Mouse (Mus musculus) liver, embryonic 11.5 days (tissue): Measurements from ENCODE around the gene Mettl24. TPM values are rescaled to one million over a fixed set of nuclear protein-coding genes. Genes with fewer than 3 reads are reported as not detected.

Experiments
- ATAC-seq: fragments of 200-750 bp; cut with Nextera tagmentation; replicated peaks from 2 replicates; pipeline ENCODE4 v1.8.0; 2017; ENCODE audit warnings: moderate number of reproducible peaks, mild to moderate bottlenecking, moderate TSS enrichment, moderate library complexity; ENCODE audit not compliant: low FRiP score
- DNase-seq: peaks from one replicate; pipeline ENCODE4 v3.0.0-alpha.2; 2017; ENCODE audit warnings: low spot score
- H3K27ac ChIP-seq: fragments of 300-500 bp; sonication (generic); 2 replicates; pipeline ENCODE4 v1.5.1; 2014; ENCODE audit warnings: mild to moderate bottlenecking, low read depth, low read length, control low read depth
- H3K27me3 ChIP-seq: fragments of 300-500 bp; sonication (generic); replicated peaks from 2 replicates; pipeline ENCODE4 v1.6.1; 2014; ENCODE audit warnings: low read length, mixed read lengths; ENCODE audit not compliant: control insufficient read depth, insufficient read depth
- H3K36me3 ChIP-seq: fragments of 300-500 bp; sonication (generic); 2 replicates; pipeline ENCODE4 v1.6.1; 2014; ENCODE audit warnings: mild to moderate bottlenecking, low read length, moderate library complexity, mixed read lengths; ENCODE audit not compliant: control insufficient read depth, insufficient read depth
- H3K4me1 ChIP-seq: fragments of 300-500 bp; sonication (generic); replicated peaks from 2 replicates; pipeline ENCODE4 v1.6.1; 2014; ENCODE audit warnings: low read length, mixed read lengths; ENCODE audit not compliant: control insufficient read depth, insufficient read depth
- H3K4me2 ChIP-seq: fragments of 300-500 bp; sonication (generic); 2 replicates; pipeline ENCODE4 v1.6.1; 2014; ENCODE audit warnings: mild to moderate bottlenecking, control low read depth, moderate library complexity
- H3K4me3 ChIP-seq: fragments of 300-500 bp; sonication (generic); 2 replicates; pipeline ENCODE4 v1.5.1; 2014; ENCODE audit warnings: low read depth, low read length, control low read depth
- H3K9ac ChIP-seq: fragments of 300-500 bp; sonication (generic); 2 replicates; pipeline ENCODE4 v1.6.1; 2014; ENCODE audit warnings: low read depth, low read length, control low read depth
- H3K9me3 ChIP-seq: fragments of 300-500 bp; sonication (generic); 2 replicates; pipeline ENCODE4 v1.6.1; 2016; ENCODE audit warnings: low read length, inconsistent platforms, mixed read lengths; ENCODE audit not compliant: control insufficient read depth
- whole genome bisulfite sequencing: fragments of 180-500 bp; shearing (Covaris S2); extraction: QIAGEN DNeasy Blood & Tissue Kit; methylation state at CpG from one replicate; pipeline ENCODE4 v1.1.7; 2014; 5-methylcytosine and 5-hydroxymethylcytosine counted together
- polyA plus RNA-seq: library from polyadenylated mRNA; unstranded; fragments of >200 nt; fragmentation: Nextera tagmentation; extraction: Ambion mirVana; gene quantifications from 2 replicates; pipeline ENCODE4 v1.2.1, GENCODE M21; 2014

Mettl24 gene
- polyA plus RNA-seq, 1 experiment from 2014 or later, result 1.1 TPM

GRCm38 (mm10) chr10:40674151-40674550, 8.9 kb upstream of the Mettl24 start:
- H3K4me2 ChIP-seq, result peak overlapping the region; percentile 51
- DNase-seq (no peak), ATAC-seq (no peak)
- H3K36me3 ChIP-seq, result no peaks in the 10 kb centered on the region
- no peaks in the 10 kb centered on the region for H3K9me3 ChIP-seq
- H3K27me3 ChIP-seq, result peaks cover 22% of the 10 kb centered on the region; the same call in 1 of the 2 replicates
- no peak overlapping the region for H3K27ac ChIP-seq
- no peak overlapping the region for H3K4me3 ChIP-seq
- WGBS, result 8% methylated on average over 13 of the region's 13 CpGs
- no peaks in the 10 kb centered on the region for H3K4me1 ChIP-seq
- H3K9ac ChIP-seq, result no peak overlapping the region

DNA sequence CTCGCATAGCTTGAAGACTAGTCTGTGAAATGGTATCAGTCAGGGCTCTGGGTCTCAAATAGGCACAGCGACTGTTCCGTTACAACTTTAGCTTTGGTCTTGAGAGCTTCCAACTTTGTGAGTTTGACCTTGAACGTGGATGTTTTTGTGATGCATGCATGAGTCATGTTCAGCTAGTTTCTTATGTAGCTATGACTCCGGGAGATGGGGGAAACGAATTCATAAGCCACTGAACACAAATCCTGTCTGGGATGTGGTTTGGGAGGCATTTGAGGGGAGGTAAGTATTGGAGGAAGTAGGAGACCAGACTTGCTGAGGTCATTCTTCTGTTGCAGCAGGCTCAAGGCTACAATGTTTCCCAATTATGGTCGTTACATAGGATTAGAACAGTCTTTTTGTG, 7.2 kb upstream of the Mettl24 start:
- H3K4me3 ChIP-seq, result no peak overlapping the region
- WGBS, result 67% methylated on average over 7 of the region's 7 CpGs
- DNase-seq, result no peak
- no peak overlapping the region for H3K27ac ChIP-seq
- no peaks in the 10 kb centered on the region for H3K9me3 ChIP-seq
- H3K4me1 ChIP-seq, result no peaks in the 10 kb centered on the region
- H3K36me3 ChIP-seq, result no peaks in the 10 kb centered on the region
- H3K27me3 ChIP-seq, result peaks cover 28% of the 10 kb centered on the region; the same call in 1 of the 2 replicates
- no peak overlapping the region for H3K4me2 ChIP-seq
- no peak overlapping the region for H3K9ac ChIP-seq
- ATAC-seq, result no peak

DNA sequence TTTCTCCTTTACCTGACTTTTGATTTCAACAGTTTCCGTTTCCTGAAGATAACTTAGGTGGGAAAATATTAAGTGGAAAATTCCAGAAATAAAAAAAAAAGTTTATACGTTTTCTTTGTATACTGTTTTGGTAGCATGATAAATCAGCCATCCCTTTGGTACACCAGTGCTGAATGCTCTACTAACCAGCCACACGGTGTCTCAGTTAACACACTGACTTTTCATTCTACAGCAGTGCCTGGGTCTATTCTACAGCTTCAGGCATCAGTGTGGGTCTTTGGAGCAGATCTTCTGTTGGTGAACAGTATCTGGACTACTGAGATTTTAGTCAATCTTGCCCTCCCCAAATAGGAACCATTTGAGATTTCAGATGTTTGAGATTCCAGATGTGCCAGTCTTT, 4.6 kb upstream of the Mettl24 start:
- Histone ChIP-seq H3K27ac (no peak overlapping the region), H3K27me3 (peaks cover 27% of the 10 kb centered on the region; the same call in 1 of the 2 replicates), H3K4me1 (no peaks in the 10 kb centered on the region), H3K4me3 (no peak overlapping the region), H3K9me3 (no peaks in the 10 kb centered on the region), H3K36me3 (no peaks in the 10 kb centered on the region), H3K4me2 (no peak overlapping the region), H3K9ac (no peak overlapping the region)
- ATAC-seq (no peak), DNase-seq (no peak)
- 73% methylated on average over 3 of the region's 3 CpGs for WGBS

DNA sequence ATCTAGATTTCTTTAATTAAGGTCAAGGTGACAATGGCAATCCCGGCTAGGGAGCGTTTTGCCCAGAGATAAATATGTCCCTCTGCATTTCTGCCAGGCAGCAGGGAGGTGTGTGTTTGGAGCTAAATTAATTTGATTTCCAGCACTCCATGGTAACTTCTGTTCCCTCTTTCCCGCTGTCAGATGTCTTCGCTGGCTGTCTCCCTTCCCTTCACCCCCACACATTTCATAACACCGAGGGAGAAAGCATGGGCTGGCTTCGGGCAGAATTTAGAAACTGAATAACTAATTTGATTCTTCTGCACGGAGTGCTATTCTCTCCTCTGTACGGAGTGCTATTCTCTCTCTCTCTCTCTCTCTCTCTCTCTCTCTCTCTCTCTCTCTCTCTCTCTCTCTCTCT, 612 bp upstream of the Mettl24 start:
- ATAC-seq (no peak), DNase-seq (no peak)
- H3K36me3 ChIP-seq, result no peaks in the 10 kb centered on the region
- H3K4me3 ChIP-seq, result no peak overlapping the region
- H3K4me1 ChIP-seq, result no peaks in the 10 kb centered on the region
- 42% methylated on average over 8 of the region's 8 CpGs for WGBS
- peaks cover 22% of the 10 kb centered on the region for H3K27me3 ChIP-seq
- no peak overlapping the region for H3K9ac ChIP-seq
- H3K27ac ChIP-seq, result no peak overlapping the region
- H3K9me3 ChIP-seq, result no peaks in the 10 kb centered on the region
- peak overlapping the region; percentile 90 for H3K4me2 ChIP-seq

DNA sequence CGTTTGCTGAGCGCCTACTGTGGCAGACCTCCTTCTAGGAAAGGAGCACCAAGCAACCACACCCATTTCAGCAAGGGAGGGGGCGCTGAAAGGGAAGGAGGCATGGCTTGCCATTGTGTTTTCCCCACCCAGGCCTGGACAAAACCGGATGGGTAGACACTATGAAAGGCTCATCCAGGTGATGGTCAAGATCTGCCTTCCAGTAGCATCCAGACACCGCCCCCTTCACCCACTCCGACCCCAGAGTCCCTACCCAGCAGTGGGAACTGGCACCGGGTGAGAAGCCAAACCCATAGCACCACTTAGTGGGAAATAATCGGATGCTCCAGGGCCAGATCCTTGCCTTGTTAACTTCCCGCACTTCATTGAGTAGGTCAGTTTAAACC, 779 bp downstream of the Mettl24 start:
- Histone ChIP-seq H3K9me3 (no peaks in the 10 kb centered on the region), H3K27ac (no peak overlapping the region), H3K4me2 (peak overlapping the region; percentile 90), H3K27me3 (peaks cover 22% of the 10 kb centered on the region), H3K4me1 (no peaks in the 10 kb centered on the region), H3K36me3 (no peaks in the 10 kb centered on the region), H3K9ac (no peak overlapping the region), H3K4me3 (peak overlapping the region; percentile 57; the same call in 1 of the 2 replicates)
- DNase-seq, result no peak
- 50% methylated on average over 9 of the region's 9 CpGs for WGBS
- no peak for ATAC-seq

- Histone ChIP-seq H3K4me2 (no peak overlapping the region), H3K27me3 (peaks cover 22% of the 10 kb centered on the region), H3K4me3 (no peak overlapping the region), H3K36me3 (no peaks in the 10 kb centered on the region), H3K9me3 (no peaks in the 10 kb centered on the region), H3K27ac (no peak overlapping the region), H3K9ac (no peak overlapping the region), H3K4me1 (no peaks in the 10 kb centered on the region)
- ATAC-seq, result no peak
- 86% methylated on average over 7 of the region's 7 CpGs for WGBS
- no peak for DNase-seq
These were observed 1.2 kb downstream of the Mettl24 start for GRCm38 (mm10) chr10:40684326-40684725.

GRCm38 (mm10) chr10:40685641-40686040, 2.6 kb downstream of the Mettl24 start:
- H3K4me3 ChIP-seq, result no peak overlapping the region
- H3K4me2 ChIP-seq, result no peak overlapping the region
- H3K9ac ChIP-seq, result no peak overlapping the region
- peaks cover 19% of the 10 kb centered on the region for H3K27me3 ChIP-seq
- no peak overlapping the region for H3K27ac ChIP-seq
- H3K9me3 ChIP-seq, result no peaks in the 10 kb centered on the region
- no peaks in the 10 kb centered on the region for H3K36me3 ChIP-seq
- ATAC-seq, result no peak
- no peaks in the 10 kb centered on the region for H3K4me1 ChIP-seq
- 59% methylated on average over 8 of the region's 8 CpGs for WGBS
- DNase-seq, result no peak

GRCm38 (mm10) chr10:40686976-40687375, 3.9 kb downstream of the Mettl24 start:
- Histone ChIP-seq H3K4me3 (no peak overlapping the region), H3K9me3 (no peaks in the 10 kb centered on the region), H3K4me1 (no peaks in the 10 kb centered on the region), H3K36me3 (no peaks in the 10 kb centered on the region), H3K4me2 (no peak overlapping the region), H3K27me3 (peaks cover 19% of the 10 kb centered on the region), H3K27ac (no peak overlapping the region), H3K9ac (no peak overlapping the region)
- DNase-seq (no peak), ATAC-seq (no peak)
- 90% methylated on average over 4 of the region's 4 CpGs for WGBS

GRCm38 (mm10) chr10:40687407-40687806, 4.3 kb downstream of the Mettl24 start:
- Histone ChIP-seq H3K9ac (no peak overlapping the region), H3K4me1 (no peaks in the 10 kb centered on the region), H3K9me3 (no peaks in the 10 kb centered on the region), H3K36me3 (no peaks in the 10 kb centered on the region), H3K4me3 (no peak overlapping the region), H3K27me3 (peaks cover 19% of the 10 kb centered on the region), H3K27ac (no peak overlapping the region), H3K4me2 (no peak overlapping the region)
- DNase-seq (no peak), ATAC-seq (no peak)
- 68% methylated on average over 2 of the region's 2 CpGs for WGBS
